Mouse (Mus musculus) adrenal gland, postnatal 10 days (tissue): ENCODE results near the gene Chst11. TPM values are rescaled to one million over a fixed set of nuclear protein-coding genes. Genes with fewer than 3 reads are reported as not detected.

Source experiments
- DNase-seq: peaks from one replicate; pipeline ENCODE4 v3.0.0; 2021; ENCODE audit warnings: mixed read lengths
- total RNA-seq, 2 experiments: library from RNA; stranded (reverse); gene quantifications; 2 replicates each; pipeline ENCODE4 v1.2.3; 2021

Gene Chst11
- total RNA-seq, 2 experiments from 2014 or later, result 23.2 to 23.3 TPM

DNA sequence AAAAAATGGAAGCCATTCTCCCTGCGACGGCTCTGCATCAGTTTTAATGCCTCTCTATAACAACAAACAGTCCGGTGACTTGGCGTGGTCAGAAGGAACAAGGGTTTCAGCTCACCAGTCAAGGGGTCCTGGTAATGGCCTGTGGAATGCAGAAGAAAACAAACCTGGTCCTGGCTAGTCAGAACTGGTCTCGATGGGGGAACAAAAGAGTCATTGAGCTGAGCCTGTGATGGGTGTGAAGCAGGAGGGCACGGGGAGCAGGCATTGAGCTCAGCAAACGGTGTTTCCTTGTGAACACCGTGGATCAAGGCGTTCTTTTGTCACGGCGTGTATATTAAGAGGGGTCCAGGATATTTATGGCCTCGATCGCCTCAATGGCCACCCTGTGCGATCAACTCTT is 160.5 kb downstream of the Chst11 start:
- no peak for DNase-seq

GRCm38 (mm10) chr10:83149342-83150178 is 164.3 kb downstream of the Chst11 start:
- no peak for DNase-seq

- peak; percentile 47 for DNase-seq
Observed at GRCm38 (mm10) chr10:83150587-83150986, 165.3 kb downstream of the Chst11 start.

DNA sequence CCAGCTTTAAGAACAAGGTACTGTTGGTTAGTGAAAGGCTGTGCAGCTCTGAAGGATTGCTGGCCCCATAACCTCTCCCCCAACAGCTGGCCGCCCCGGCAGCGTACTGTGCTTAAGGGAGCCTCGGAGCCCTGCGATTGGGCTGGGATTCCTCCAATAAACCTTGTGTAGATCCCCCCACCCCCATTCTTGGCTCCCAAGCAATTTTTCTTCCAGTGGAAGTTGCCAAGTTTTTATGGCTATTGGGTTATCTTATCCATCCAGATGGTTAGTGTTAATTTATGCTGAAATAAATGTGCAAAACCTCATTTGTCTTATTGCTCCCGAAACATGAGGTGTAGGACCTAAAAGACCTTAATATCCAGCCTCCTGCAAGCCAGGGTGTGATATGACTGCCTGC is 166.1 kb downstream of the Chst11 start:
- DNase-seq, result peak; percentile 56

DNA sequence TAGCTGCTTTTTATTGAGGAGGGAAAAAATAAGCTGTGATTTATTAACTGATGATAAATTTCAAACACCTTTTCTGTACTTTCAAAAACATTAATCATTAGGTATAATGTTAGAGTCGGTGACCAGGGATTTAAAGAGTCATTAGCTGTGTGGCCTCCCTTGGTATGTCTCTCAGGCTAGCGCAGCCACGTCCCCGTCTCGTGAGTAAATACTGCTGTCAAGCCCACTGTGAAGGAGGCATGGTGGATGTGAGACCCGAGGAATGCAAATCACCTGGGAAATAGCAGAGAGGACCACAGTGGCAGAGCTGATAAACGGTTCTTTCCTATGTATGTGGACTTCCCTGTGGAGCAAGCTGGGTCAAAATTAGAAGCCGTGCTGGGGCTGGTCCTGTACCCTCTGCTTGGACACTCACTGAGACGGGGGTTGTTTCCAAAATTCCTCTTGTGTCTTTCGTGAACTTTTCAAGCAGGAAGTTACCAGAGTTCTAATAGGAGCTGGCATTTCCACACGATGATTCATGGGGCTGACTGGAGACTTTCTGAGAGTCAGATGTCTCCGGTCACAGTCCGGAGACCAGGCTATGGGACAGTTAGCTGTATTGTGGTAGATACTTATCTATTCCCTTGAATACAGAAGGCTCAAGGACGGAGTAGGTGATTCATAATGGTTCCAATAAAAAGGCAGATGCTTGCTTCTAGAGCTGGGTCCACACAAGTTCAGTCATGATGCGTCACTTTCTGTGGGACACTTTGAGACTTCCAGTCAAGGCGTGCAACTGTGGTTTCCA is 166.8 kb downstream of the Chst11 start:
- DNase-seq, result peak; percentile 68

DNA sequence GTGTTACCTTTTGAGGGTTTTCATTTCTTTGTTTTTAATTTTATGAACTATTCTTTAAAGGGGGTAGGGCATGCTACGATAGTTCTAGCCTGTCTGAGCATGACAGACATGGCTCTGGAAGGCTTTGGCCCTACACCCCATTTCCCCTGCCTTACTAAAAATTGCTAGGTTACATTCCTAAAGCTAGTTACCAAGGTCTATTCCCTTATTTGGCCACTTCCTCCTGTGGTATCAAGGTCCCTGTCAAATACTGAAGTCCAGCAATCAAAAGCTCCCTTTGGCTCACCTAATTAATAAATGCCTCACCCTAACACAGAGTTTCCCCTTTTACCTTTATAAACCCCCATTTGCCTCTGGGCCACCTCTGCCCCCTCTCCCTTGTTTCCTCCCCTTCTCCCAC is 167.4 kb downstream of the Chst11 start:
- no peak for DNase-seq

DNA sequence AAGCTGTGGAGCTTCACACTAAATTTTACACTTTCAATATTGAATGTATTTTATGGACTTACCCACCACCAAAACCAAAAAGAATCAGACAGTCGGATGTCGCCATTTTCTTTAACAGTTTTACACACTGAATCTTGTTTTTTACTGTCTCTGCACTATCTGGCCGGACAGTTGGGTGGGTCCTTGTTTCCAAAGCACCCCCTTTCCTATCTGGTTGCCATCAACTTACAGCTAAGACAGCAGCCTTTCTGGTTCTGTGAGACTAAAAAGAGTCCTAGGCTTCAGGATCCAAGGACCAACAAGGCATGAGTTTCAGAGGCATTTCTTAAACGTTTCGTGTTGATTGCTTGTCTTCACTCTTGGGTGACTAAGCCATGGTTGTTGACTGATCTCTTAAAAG is 168.1 kb downstream of the Chst11 start:
- DNase-seq, result no peak

DNA sequence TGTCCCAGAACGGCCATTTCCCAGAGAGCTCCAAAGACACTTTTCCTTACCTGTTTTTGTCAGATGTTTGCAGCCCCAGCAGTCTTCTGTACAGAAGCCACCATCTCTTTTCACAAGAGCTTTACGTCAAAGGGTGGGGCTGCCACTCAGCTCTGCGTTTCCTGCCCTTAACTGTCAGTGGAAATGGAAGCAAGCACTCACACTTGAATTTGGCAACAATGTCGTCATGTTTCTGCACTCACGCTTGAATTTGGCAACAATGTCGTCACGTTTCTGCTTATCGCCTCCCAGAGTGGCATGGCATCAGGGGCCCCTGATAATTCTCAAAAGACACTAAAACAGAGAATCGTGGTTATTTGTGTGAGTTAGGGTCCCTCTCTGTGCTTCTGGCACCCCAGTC is 168.6 kb downstream of the Chst11 start:
- no peak for DNase-seq

DNA sequence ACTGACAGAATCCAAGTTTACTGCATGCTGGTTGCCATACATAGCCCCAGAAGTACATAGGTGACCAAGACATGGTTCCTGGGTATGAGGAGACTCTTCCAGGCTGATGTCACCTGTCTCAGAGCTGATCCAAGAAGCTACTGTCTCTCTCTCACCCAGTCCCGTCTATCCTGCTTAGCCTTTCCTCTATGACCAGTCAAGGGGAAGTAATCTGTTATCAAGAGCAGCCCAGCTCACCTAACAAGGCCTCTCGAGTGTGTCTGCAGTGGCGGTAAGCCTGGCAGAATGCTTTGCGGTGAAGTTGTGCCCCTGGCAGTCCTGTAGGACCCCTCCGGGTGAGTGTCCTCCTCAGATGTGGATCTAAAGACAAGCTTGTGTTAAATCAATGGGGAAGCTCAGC is 172.0 kb downstream of the Chst11 start:
- no peak for DNase-seq

- no peak for DNase-seq
Observed at GRCm38 (mm10) chr10:83158322-83158721, 173.0 kb downstream of the Chst11 start.

- no peak for DNase-seq
Observed at GRCm38 (mm10) chr10:83159229-83159628, 173.9 kb downstream of the Chst11 start.

DNA sequence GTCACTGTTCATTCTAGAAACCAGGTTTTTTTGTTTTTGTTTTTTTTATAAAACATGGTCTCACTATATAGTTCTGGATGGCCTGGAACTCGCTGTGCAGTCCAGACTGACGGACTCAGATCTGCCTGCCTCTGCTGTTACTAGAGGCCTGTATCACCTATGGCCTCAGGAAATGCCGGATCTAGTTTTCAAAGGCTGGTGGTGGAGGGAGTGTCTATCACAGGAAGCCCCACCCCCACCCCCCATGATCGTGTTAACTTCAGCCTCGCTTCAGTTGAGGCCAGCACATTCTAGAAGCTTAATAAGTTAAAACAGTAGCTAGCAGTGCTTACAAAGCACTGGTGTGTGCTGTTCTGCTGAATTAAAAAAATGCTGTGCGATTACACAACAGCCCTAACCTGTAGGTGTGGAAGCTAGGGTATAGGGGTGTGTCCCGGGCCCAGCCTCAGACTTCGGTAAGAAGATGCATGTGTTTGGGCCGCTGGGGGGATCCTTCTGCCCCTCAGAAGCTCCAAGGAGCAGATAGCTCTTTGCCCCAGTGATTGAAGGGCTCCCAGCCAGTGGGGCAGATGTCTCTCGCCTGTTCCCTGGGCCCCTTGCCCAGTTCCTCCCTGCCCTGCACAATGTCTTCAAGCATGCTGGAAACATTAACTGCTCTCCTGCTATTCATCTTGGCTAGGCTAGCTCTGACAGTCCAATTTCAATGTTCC is 176.5 kb downstream of the Chst11 start:
- DNase-seq, result peak; percentile 75

DNA sequence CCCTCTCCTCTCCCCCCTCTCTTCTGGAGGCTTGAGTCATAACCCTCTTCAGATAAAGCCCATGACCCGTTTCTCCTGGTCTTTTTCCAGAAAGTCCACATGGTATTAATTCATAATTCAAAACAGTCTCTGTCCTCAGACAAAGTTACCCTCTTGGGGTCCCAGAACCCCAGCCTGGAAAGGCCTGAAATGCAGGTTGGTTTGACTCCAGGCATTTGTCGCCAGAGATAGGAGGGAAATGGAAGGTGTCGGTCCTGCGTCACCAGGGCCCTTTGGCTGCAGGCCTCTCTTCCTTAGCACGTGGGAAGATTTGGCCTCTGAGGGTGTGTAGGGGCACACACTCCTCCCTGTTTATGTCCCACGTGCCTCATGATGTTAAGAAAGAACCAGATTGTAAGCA is 178.6 kb downstream of the Chst11 start:
- DNase-seq, result no peak

DNA sequence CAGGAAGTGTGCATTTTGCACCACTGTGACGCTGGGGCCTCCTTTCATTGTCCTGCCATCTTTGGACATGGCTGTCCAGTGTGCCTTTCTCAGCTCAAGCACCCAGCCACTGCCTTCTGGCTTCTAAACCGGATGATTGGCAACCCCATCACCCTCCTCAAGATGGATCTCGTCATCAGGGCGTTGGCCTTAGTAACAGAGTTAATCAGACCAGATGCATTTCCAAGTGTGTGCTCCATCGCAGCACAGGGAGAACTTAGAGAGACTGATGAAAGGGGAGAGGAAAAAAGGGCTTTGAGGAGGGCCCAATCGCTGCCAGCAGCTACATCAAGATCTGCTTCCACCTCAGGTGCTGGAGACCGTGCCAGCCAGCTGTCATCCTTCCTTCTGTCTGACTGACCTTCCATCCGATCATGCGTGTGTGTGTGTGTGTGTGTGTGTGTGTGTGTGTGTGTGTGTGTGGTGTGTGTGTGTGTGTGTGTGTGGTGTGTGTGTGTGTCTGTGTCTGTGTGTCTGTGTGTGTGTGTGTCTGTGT is 179.7 kb downstream of the Chst11 start:
- DNase-seq, result no peak

DNA sequence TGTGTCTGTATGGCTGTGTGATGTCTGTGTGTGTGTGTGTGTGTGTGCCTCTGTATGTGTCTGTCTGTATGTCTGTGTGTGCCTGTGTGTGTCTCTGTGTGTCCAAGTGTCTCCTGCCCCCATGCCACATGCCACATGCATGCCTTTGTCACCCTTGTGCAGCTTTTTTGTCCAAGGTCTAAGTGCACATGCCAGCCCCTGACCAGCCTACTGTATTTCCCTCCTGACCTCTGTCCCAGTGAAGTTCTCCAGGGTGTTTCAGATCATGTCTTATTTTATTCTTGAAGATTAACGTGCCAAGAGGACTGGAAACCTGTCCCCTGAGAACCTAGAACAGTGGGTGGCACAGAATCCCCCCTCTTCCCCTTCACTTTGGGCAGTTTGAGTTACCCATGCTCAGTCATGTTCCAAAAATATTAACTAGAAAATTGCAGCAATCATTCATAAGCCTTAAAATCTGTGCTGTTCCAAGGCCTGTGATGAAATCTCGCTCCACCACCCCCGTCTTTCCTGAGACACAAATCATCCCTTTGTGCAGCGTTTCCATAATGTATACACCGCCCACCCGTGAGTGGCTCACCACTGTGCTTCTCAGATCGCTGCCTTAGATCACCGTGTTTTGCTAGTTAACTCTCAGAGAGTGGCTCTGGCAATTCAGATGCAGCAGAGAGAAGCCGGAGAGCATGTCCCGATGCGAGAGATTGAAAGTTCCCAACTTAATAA is 180.4 kb downstream of the Chst11 start:
- DNase-seq, result peak; percentile 53

GRCm38 (mm10) chr10:83166272-83166671 is 181.0 kb downstream of the Chst11 start:
- DNase-seq, result no peak

GRCm38 (mm10) chr10:83167492-83167891 is 182.2 kb downstream of the Chst11 start:
- no peak for DNase-seq

GRCm38 (mm10) chr10:83168303-83169056 is 183.2 kb downstream of the Chst11 start:
- no peak for DNase-seq

- no peak for DNase-seq
Observed at GRCm38 (mm10) chr10:83169554-83169953, 184.3 kb downstream of the Chst11 start.

- DNase-seq, result peak; percentile 46
Observed at GRCm38 (mm10) chr10:83178151-83178550, 192.9 kb downstream of the Chst11 start.

GRCm38 (mm10) chr10:83178661-83179060 is 193.4 kb downstream of the Chst11 start:
- DNase-seq, result no peak
